Mouse (Mus musculus): Measurements from ENCODE around the gene Hspg2. TPM values are rescaled to one million over a fixed set of nuclear protein-coding genes. Genes with fewer than 3 reads are reported as not detected.

Gene Hspg2
- total RNA-seq, 2 experiments from 2014 or later = 5.6 to 10.8 TPM

DNA sequence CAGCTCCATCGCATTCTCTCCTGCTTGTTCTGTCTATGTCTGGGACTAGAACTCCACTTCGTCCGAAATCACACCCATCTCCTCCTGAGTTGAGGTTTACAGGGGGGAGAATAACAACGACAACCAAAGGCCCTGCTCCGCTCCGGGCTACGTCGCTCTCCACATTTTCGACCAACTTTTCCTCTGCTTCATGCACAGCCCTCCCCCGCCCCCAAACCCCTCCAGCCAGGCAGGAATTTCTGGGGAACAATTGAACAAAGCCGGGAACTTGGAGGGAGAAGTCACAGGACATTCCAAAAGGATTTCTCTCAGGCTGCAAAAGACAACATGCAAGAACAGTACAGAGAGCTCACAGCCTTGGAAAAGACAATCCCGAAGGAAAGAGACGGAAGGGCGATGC lies 7.9 kb upstream of the Hspg2 start:
- DNase-seq (ENCODE audit: extremely low spot score in 1 of 2, low spot score in 1 of 2) = no peak

DNA sequence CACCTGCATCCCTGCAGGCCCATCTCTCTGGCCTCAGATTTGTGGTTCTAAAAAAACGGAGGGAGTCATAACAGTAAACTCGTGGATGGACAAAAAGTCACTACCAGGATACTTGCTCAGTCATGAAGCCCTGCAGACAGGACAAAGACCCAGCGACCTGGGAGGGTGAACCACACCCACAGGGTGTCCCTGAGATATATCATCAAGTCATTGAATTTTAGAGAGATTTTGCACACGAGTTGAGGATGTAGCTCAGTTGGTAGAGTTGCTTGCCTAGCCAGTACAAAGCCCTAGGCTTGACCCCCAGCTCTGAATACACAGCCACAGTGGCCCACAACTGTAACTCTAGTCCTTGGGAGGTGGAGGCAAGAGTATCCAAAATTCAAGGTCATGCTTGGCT lies 7.4 kb upstream of the Hspg2 start:
- DNase-seq (ENCODE audit: extremely low spot score in 1 of 2, low spot score in 1 of 2) = no peak

DNA sequence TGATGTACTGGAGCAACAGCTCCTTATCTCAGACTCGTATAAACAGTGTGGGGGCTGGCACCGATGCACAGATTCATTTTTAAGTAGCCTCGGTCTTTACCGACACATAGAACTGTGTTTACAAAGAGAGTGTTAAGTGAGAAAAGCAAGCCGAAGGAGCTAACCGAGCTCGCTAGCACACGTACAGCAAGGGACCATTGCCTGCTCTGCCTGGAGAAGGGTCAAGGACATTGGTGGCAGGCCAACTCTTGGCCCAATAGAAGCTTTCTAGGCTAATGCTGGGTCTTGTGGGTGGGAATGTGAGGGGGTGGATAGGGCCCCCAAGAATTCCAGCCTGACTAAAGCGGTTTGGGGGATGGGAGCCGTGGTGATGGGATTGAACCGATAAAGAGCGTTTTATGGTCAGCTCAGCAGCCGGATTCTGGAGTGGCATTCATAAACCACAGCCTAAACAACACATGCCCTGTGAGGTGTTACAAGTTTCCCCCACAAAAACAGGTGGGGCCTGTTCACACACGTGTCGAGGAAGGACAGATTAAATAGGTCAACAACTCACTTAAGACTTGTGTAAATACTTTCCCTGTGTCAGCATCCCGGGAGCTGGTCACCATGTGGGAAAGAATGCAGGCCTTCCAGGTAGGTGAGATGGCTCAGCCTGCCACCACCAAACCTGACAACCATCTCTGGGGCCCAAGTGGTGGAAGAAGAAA lies 6.4 kb upstream of the Hspg2 start:
- DNase-seq (ENCODE audit: extremely low spot score in 1 of 2, low spot score in 1 of 2) = no peak

DNA sequence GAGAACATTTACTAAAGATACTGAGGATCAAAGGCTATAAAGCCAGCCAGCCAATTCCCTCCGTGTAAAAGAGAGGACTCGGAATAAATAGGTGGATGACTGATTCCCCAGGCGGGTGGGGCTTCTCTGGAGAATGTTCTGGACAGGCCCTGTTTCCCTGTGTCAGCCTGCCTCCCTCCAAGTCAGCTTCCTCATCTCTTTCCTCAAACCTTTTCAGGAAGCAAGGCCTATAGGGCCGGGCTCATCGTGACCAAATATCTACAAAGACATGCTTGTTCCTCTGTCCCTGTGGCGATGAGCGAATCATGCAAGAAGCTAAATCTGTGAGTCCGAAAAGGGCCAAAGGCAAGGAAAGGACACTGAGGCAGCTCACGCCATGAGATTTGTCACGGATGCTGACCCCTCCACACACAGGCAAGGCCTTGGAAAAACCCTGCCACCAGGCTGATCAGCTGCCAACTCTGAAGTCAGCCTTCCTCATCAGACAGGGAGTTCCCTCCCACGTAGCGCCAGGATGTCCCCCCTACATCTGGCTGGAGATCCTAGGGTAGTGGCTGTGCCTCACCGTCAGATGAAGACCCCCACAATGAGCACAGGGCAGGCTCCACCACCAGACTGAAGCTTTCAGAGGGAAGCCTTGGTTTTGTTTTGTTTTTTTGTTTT lies 3.3 kb upstream of the Hspg2 start:
- no peak for DNase-seq (ENCODE audit: extremely low spot score in 1 of 2, low spot score in 1 of 2)

DNA sequence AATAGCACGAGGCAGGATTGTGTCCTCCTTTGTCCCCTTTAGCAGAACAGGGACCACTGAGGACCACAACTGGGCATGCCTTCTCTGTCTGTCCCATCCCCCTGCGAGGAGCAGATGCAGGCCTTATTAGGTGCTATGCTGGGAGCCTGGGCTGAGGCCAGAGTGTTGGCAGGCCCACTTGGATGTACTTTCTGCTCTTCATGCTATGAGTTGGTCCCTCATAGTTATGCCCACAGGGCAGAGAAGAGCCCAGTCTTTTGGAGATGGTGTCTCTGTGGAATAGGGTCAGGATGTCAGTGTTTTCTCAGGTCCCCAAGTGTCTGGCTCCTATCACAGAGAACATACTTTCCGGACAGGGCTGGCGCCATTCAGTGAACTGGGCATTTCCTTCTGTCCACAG lies 1.6 kb upstream of the Hspg2 start:
- DNase-seq (ENCODE audit: extremely low spot score in 1 of 2, low spot score in 1 of 2) = no peak

DNA sequence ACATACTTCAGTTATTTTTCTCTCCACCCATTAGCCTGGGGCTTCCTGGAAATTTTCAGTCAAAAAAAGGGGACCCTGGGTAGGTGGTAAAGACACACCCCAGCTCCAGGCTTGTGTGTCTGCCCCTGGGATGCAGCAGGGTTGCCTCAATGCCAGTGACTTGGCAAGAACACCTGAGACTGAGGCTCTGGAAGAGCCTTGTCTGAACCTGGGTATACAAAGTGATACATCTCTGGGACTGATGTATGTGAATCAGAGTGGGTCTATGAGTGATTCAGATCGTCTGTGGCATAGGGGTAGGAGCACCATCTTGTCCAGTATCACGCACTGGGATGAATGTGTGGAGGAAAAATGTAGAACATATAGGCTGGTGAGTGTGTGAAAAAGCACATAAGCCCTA lies 1.0 kb upstream of the Hspg2 start:
- DNase-seq (ENCODE audit: extremely low spot score in 1 of 2, low spot score in 1 of 2) = no peak

DNA sequence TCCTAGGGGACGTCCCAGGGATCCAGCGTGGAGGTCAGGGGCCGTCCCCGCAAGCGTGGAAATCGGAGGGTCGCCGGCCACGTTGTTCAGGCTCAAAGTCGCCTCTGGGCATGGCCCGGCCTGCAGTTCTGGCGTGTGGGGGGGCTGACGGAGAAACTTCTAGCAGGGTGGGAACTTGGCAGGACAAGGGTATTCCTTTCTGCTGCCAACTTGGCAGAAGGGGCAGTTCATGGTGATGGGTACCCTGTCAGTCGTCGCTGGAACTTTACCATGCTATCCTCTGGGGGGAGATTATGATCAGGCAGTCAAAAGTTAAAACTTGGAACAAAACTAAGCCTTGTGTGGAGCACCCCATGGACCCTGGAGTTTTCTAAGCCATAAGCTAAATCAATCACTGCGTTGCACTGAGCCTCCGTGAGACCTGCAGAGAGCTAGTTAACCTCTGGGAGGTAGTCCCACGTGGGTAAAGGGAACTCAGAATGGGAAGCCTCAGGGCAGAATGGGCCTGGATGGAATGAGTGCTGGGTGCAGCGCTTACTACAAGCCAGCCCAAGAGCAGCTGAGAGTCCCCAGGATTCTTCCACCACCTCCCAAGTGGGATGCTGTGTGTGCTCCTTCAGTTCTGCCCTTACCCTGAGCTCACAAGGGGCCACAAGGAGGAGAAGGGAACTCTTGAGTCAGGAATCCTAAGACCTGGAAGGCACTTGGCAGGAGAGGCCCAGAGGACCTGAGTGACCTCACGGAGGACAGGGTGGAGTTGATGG lies 694 bp downstream of the Hspg2 start:
- DNase-seq (ENCODE audit: extremely low spot score in 1 of 2, low spot score in 1 of 2) = no peak

DNA sequence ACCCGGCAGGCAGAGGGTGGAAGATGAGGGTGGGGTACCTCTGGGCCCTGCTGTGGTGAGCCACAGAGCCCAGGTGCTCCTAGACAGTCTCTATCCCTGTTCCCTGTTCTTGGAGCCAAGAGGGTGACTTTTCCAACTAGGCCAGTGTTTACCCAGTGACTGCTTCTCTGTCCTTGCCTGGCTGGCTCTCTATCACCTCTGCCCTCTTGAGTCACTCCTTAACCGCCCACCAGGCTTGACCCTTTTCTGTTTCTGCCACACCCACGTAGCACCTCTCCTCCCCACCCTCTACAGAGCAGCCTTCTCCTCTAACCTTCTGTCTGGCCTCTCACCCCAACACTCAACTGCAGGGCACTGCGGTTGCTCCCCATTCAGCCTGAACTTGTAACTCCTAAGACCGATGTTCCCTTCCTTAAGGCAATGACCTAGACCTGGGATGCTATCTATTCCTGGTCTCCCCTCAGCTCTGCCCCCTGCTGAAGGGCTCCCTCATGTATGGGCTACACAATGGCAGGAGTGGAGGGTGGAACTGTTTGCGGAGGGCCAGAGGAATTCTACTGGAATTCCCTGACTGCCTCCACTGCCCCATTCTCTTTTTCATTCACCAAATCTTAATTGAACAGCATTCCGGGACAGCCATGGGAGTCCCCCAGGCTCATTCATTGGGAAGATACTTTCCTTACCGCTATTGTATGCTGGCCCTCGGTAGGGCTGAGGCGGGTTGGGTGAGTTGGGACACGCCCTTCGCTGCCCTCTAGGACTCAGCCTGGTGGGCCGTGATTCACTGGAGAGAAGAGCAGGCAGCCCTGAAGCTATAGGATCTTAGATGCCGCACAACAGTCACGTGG lies 1.5 kb downstream of the Hspg2 start:
- DNase-seq (ENCODE audit: extremely low spot score in 1 of 2, low spot score in 1 of 2) = no peak

DNA sequence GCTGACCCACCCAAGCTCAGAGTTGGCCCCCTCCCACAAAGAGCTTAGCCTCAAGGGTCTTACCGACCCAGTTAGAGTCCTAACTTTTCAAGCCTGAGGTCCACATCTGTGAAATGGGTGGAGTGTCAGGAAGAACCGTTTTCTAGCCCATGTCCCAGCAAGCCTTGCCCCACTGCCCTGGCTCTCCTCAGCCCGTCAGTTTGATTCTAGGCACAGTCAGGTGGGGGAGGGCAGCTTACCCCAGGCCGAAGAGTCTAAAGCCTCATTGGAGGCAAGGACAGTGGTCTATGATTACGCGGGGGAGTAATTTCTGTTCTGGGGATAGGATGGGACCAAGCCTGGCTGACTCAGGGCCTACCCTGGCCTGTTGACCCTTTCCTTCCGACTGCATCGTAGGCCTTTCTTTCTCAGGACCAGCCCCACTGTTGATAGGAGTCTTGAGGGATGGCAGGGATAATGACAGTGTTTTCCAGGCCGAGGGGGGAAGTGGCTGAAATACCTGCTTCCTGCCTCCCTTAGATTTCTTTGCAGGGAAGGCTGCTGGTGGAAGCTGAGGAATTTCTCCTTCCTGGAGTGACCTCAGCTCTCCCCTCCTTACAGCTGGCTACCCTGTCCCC lies 2.2 kb downstream of the Hspg2 start:
- DNase-seq (ENCODE audit: extremely low spot score in 1 of 2, low spot score in 1 of 2) = no peak

DNA sequence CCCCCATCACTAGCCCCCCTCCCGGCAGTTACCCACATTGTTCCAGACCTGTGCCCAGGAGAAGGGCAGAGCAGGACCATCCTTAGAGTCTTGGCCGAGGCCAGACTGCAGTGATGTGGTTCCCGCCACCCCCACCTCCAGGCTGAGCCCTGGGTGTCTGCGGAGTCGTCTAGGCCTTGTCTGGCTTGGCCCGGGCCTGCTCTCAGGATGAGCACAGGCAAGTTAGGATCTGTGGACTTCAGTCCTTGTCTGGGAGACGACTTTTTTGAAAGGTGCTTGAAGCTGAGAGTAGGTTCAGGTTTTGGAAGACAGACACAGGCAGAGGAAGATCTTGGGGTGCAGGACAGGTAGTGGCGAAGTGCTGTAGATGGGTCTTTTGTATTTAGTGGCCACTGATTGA lies 2.8 kb downstream of the Hspg2 start:
- DNase-seq (ENCODE audit: extremely low spot score in 1 of 2, low spot score in 1 of 2) = no peak

DNA sequence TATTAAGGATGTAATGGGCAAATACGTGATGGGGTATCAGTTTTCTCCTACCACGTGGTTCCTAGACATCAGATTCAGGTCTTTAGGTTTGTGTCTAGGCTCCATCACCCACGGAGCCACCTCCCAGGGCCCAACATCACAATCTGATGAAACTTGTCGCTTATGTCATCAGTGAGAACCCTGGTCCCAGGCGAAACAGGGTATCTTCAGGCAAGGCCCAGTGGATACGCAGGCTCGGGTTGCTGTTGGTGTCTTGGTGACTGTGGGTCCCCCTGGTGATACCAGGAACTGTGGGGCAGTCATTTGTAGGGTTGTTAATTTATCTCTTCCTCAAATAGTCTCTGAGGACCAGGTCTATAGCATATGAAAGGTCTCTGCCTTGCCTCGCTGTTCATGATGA lies 4.7 kb downstream of the Hspg2 start:
- DNase-seq (ENCODE audit: extremely low spot score in 1 of 2, low spot score in 1 of 2) = no peak

DNA sequence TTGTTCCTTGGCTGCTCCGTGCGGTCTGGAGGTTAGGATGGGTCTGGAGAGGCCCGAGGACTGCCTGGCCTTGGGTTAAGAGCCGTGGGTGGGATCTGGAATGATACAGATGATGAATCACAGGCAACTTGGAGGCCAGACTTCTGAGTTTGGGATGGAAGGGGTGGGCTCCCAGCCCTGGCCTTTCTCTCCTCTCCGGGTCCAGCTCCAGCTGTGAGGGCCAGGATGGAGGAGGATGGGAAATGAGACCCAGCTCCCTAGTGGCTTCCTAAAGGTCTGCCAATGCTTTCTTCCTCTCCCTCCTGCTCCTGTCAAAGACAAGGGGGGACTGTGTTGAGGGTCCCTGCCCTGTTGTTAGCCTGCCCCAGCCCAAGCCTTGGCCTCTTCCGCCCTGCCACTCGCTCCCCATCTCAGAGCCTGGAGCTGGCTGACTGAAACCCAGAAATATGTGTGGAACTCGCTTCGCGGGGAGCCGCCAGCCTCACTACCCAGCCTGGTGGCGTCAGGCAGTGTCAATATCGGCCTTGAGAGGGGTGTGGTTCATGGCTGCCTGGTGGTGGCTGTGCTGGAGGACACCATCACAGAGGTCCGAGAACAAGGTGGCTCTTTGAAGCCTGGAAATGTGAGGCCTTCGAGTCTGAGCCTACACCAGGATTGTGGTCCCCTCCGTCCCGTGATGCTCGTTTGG lies 5.3 kb downstream of the Hspg2 start:
- no peak for DNase-seq (ENCODE audit: extremely low spot score in 1 of 2, low spot score in 1 of 2)

DNA sequence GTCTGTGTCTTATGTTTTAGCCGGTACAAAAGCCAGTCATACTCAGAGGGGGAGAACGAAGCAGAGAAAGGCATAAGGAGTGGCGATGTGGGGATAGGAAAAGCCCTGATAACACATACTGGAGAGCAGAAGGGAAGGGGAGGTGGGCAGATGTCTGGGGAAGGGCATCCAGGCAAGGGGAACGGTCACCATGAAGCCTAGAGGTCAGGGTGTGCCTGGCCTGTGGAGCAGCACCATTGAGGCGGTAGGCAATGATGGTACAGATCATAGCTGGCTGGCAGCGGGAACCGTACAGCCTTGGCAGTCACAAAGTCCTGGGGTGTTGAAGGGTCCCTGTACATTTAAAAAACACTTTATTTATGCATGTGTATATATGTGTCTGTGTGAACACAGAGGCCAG lies 6.1 kb downstream of the Hspg2 start:
- no peak for DNase-seq (ENCODE audit: extremely low spot score in 1 of 2, low spot score in 1 of 2)

DNA sequence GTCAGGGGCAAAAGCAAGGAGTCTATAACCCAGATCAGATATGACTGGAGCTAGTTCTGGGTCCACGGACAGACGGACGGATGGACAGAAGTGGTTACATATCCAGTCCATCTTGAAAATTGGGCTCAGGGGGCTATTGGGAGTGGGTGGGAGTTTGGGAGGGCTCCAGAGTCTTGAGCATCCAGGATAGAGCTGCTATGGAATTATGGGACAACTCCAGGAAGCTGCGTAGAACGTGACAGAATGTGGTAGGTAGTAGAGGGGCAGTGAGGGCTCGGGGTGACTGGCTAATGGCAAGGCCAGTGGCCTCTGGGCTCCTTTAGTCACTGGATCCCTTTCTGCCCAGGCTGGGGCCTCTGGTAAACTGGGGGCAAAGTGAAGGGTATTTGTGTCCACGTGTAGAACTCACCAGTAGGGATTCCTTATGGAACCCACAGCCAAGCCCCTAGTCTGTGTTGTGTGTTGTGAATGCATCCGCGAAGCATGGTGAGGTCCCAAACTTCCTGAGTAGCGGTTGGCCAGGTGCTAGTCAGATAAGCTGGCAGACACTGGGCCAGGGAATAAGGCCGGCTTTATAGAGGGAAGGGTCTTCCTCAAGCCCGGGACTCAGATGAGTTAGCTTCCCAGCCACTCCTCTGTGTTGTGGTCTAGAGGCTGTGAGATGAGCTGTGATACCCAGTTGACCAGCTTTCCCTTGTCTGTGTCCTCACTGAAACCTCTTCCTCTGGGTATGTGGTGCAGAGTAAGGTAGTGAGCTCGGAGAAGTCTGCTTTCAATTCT lies 6.9 kb downstream of the Hspg2 start:
- no peak for DNase-seq (ENCODE audit: extremely low spot score in 1 of 2, low spot score in 1 of 2)

DNA sequence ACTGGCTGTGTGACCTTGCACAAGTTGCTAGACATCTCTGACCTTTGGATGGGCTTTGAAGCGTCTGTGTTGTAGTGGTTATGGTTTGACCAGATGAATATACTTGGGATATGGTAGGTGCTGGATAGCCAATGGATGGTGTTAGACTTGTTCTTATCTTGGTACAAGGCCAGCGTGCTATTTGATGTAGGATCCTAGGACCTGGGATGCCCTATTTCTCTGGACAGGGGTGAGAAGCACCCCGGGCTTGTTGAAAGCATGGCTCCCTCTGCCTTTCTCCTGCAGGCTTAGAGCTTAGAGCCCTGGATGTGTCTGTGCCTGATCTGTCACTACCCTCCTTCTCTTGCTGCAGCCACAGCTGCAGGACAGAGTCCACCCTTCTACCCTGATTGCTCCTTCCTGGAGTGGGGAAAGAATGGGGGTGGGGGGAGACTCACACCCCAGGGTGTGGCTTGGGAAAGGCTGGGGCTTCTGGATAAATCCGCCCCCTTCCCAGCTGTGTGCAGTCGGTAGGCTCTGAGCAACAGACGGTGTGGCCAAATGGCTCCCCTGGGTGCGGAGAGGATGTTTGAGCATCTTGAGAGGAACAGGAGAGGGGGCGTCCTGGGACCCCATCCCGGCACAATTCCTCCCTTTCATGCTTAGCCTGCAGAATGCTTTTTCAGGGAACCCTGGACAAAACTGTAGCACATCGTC lies 7.6 kb downstream of the Hspg2 start:
- peak; percentile 24 to 29 for DNase-seq (ENCODE audit: extremely low spot score in 1 of 2, low spot score in 1 of 2)

DNA sequence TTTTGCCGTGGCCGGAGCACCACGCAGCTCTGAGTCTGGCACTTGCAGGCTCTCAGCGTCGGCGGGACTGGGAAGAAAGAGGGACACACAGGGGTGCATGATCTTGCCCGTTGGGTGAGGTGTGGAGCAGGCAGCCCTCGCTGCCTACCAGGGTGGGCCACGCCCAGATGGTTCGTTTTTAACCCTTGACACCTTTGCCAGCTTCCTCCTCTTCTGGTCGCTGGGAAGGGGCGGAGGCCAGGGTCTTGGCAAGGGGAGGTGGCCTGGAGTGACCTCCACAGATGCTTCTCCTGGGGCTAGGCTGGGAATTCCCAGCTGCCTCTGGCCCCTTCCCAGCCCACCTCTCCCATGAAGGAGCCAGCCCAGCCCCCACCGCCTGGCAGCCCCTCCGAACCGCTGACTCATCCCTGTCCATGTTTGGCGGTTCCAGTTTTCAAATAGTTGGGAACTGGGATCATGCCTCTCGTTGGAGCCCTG lies 8.2 kb downstream of the Hspg2 start:
- no peak for DNase-seq (ENCODE audit: extremely low spot score in 1 of 2, low spot score in 1 of 2)

DNA sequence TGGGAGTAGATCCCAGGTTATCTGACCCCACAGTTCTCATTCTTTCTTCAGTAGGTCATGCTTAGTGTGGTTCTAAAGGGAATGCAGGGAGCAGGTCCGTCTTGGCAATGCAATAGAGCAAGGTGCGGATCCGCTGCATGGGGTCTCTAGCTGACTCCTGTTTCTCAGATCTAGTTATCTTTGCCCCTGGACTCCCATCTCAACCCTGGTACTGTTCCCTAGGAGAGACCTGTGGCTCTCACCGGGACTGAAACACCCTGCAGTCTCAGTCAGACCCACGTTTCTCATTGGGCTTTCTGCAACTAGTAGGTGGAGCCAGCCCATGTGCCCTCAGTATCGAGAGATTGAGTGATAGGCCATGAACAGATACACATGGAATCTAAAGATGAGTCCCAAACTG lies 9.0 kb downstream of the Hspg2 start:
- DNase-seq (ENCODE audit: extremely low spot score in 1 of 2, low spot score in 1 of 2) = no peak

DNA sequence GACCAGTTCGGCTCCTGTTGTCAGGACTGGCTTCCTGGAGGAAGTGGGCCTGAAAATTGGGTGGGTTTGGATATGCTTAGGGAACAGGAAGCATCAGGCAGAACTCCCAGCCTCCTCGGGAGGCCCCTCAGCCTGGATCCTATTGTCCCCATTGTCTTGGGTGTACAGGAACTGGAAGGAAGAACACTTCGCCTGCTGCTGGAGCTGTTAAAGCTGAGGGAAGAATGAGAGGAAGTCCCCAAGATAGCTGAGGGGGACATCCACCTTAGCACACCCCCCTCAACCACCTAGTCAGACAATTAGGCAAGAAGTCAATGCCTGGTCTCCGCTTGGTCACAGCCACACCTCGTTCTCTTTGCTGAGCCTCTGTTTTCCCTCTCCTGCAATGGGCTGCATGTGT lies 9.7 kb downstream of the Hspg2 start:
- DNase-seq (ENCODE audit: extremely low spot score in 1 of 2, low spot score in 1 of 2) = no peak

All from layer of hippocampus, postnatal 25 days (tissue).